Mouse (Mus musculus): ENCODE results near the gene Sapcd2. TPM values are rescaled to one million over a fixed set of nuclear protein-coding genes. Genes with fewer than 3 reads are reported as not detected.
A peak's percentile ranks its signal among the peaks of the same experiment; 100 is the strongest.
"Not testable (repeated sequence)": the region's sequence is repeated elsewhere in the genome, so short reads cannot be mapped to it uniquely, and the experiment has no call there.

Sapcd2 gene
- total and polyA plus RNA-seq, 2 experiments from 2014 or later = 12.7 to 18.9 TPM

DNA sequence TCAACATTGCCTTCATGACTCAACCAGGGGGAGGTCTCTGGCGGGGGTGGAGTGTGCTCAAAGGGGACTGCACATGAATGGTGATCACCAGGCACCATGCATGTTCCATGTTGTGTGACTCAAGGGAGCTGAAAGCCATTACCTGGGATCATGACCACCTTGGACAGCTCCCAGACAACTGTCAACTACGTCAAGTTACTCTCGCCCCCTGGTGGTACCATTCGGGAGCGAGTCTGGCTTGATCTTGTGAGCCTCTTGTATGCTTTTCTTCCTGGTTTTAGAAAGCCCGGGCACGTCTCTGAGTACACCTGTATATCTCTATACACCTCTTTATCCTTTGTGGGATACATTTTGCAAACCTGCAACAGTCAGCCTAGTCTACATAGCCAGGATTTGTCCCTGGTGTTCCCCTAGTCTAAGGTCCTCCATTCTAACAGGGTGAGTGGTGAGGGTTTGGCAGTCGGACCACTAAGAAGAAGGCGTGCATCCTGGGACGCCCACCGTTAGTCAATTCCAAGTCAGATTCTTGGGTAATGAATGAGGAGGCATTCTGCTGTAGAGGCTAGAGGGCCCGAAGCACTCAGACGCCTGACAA lies 30.4 kb downstream of the Sapcd2 start:
- H3K27me3 ChIP-seq (ENCODE audit: insufficient read depth, low read length) = peaks cover 16% of the 10 kb centered on the region
- ATAC-seq (ENCODE audit: low FRiP score) (peak; percentile 61), DNase-seq (ENCODE audit: low spot score) (peak; percentile 89)
- WGBS = 0% methylated on average over 13 of the region's 13 CpGs
- H3K4me2 ChIP-seq (ENCODE audit: low read depth, low read length, poor library complexity, severe bottlenecking) = peak overlapping the region; percentile 63
- H3K27ac ChIP-seq (ENCODE audit: low read depth, low read length) = peak overlapping the region; percentile 92
- peak; percentile 84 for TF ChIP-seq CTCF (IDR thresholded peaks at IDR 0.05)
- H3K9me3 ChIP-seq (ENCODE audit: low read length) = no peaks in the 10 kb centered on the region
- H3K4me1 ChIP-seq (ENCODE audit: insufficient read depth, low read length) = peaks cover 12% of the 10 kb centered on the region
- peak overlapping the region; percentile 100 for H3K9ac ChIP-seq (replicated peaks; ENCODE audit: low read length, poor library complexity, severe bottlenecking)
- H3K36me3 ChIP-seq (ENCODE audit: insufficient read depth, low read length) = peaks cover 5% of the 10 kb centered on the region
- peak overlapping the region; percentile 99 for H3K4me3 ChIP-seq (ENCODE audit: low read depth, low read length)

DNA sequence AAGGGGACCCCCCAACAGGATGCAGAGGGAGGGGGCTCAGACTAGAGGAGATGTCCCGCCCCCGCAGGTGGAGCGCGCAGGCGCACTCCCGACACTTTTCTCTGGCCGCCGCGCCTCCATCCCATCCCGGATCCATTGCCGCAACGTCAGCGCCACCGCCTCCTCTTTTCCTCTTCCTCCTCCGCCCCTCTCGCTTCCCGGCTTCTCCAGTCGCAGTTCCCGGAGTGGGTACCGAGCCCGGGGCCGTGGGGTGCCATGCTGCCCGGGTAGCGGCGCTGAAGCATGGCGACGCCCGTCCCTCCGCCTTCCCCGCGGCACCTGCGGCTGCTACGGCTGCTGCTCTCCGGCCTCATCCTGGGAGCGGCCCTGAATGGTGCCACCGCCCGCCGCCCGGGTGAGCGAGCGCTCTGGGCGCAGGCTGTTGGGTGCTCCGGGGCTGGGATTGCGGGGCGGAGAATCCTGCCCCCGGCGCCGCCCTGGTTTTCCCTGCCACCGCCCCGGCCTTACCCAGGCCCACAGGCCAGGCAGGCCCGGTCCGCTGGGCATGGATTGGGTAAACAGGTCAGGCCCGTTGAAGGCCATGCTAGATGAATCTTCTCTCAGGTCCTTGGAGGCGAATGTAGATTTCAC lies 31.0 kb downstream of the Sapcd2 start:
- peak overlapping the region; percentile 99 for H3K4me3 ChIP-seq (ENCODE audit: low read depth, low read length)
- peaks cover 12% of the 10 kb centered on the region for H3K4me1 ChIP-seq (ENCODE audit: insufficient read depth, low read length)
- 1% methylated on average over 44 of the region's 54 CpGs for WGBS
- ATAC-seq (ENCODE audit: low FRiP score) (peak; percentile 84), DNase-seq (ENCODE audit: low spot score) (peak; percentile 93)
- H3K27me3 ChIP-seq (ENCODE audit: insufficient read depth, low read length) = peaks cover 11% of the 10 kb centered on the region; the same call in 1 of the 2 replicates
- peak overlapping the region; percentile 63 for H3K4me2 ChIP-seq (ENCODE audit: low read depth, low read length, poor library complexity, severe bottlenecking)
- peaks cover 11% of the 10 kb centered on the region for H3K36me3 ChIP-seq (ENCODE audit: insufficient read depth, low read length)
- TF ChIP-seq CTCF (IDR thresholded peaks at IDR 0.05) = no peak
- H3K9me3 ChIP-seq (ENCODE audit: low read length) = no peaks in the 10 kb centered on the region
- H3K27ac ChIP-seq (ENCODE audit: low read depth, low read length) = peak overlapping the region; percentile 92
- peak overlapping the region; percentile 100 for H3K9ac ChIP-seq (replicated peaks; ENCODE audit: low read length, poor library complexity, severe bottlenecking)

DNA sequence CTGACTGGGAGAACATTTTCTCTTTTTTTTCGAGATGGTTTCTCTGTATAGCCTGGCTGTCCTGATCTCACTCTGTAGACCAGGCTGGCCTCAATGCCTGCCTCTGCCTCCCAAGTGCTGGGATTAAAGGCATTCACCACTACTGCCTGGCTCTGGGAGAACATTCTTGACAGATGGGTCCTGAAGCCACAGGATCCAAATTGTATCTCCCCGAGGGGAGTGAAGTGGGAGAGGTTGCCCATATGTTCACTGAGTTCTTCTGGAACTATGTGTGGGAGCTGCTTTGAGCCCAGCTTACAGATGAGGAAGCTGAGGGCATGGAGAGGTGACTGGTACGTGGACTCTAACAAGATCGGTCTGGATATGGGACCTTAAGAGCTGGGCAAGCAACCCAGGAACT lies 31.9 kb downstream of the Sapcd2 start:
- Histone ChIP-seq H3K27ac (ENCODE audit: low read depth, low read length) (peak overlapping the region; percentile 92; the same call in 1 of the 2 replicates), H3K9ac (replicated peaks; ENCODE audit: low read length, poor library complexity, severe bottlenecking) (peak overlapping the region; percentile 100), H3K4me3 (ENCODE audit: low read depth, low read length) (peak overlapping the region; percentile 99), H3K4me1 (ENCODE audit: insufficient read depth, low read length) (peaks cover 12% of the 10 kb centered on the region), H3K27me3 (ENCODE audit: insufficient read depth, low read length) (peaks cover 3% of the 10 kb centered on the region; the same call in 1 of the 2 replicates), H3K36me3 (ENCODE audit: insufficient read depth, low read length) (peaks cover 16% of the 10 kb centered on the region), H3K9me3 (ENCODE audit: low read length) (no peaks in the 10 kb centered on the region), H3K4me2 (ENCODE audit: low read depth, low read length, poor library complexity, severe bottlenecking) (peak overlapping the region; percentile 63)
- DNase-seq (ENCODE audit: low spot score) (no peak), ATAC-seq (ENCODE audit: low FRiP score) (no peak)
- WGBS = 85% methylated on average over 4 of the region's 4 CpGs
- no peak for TF ChIP-seq CTCF (IDR thresholded peaks at IDR 0.05)

DNA sequence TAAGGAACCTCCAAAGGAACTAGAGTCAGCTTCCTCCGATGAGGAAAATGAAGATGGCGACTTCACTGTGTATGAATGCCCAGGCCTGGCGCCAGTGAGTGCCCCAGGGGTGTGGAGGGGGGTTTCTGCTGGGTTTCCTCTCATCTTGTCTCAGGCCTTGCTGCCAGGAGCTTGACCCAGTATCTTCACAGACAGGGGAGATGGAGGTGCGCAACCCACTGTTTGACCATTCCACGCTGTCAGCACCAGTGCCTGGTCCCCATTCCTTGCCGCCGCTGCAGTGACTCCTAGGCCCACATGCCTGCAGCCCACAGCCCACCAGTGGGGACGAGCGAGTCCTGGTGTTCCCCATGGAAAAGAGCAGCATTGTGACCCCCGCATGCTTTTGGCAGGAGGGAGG lies 36.8 kb downstream of the Sapcd2 start:
- no peak overlapping the region for H3K4me2 ChIP-seq (ENCODE audit: low read depth, low read length, poor library complexity, severe bottlenecking)
- H3K4me3 ChIP-seq (ENCODE audit: low read depth, low read length) = no peak overlapping the region
- peaks cover 30% of the 10 kb centered on the region for H3K36me3 ChIP-seq (ENCODE audit: insufficient read depth, low read length)
- ATAC-seq (ENCODE audit: low FRiP score) = no peak
- H3K27me3 ChIP-seq (ENCODE audit: insufficient read depth, low read length) = no peaks in the 10 kb centered on the region
- 90% methylated on average over 10 of the region's 10 CpGs for WGBS
- no peak for TF ChIP-seq CTCF (IDR thresholded peaks at IDR 0.05)
- no peak for DNase-seq (ENCODE audit: low spot score)
- no peaks in the 10 kb centered on the region for H3K9me3 ChIP-seq (ENCODE audit: low read length)
- peaks cover 6% of the 10 kb centered on the region for H3K4me1 ChIP-seq (ENCODE audit: insufficient read depth, low read length)
- H3K27ac ChIP-seq (ENCODE audit: low read depth, low read length) = no peak overlapping the region
- no peak overlapping the region for H3K9ac ChIP-seq (replicated peaks; ENCODE audit: low read length, poor library complexity, severe bottlenecking)

DNA sequence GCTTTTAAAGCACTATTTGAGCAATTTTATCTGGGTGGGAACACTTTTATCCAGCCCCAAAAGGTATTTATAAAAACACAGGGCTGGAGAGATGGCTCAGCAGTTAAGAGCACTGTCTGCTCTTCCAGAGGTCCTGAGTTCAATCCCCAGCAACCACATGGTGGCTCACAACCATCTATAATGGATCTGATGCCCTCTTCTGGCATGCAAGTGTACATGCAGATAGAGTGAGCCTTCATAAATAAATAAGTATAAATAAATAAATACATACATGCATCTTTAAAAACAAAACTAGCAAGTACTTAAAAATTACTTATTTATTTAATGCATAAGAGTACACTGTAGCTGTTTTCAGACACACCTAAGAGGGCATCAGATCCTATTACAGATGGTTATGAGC lies 41.3 kb downstream of the Sapcd2 start:
- peaks cover 18% of the 10 kb centered on the region for H3K36me3 ChIP-seq (ENCODE audit: insufficient read depth, low read length)
- not testable (repeated sequence) for ATAC-seq (ENCODE audit: low FRiP score); DNase-seq (ENCODE audit: low spot score)

DNA sequence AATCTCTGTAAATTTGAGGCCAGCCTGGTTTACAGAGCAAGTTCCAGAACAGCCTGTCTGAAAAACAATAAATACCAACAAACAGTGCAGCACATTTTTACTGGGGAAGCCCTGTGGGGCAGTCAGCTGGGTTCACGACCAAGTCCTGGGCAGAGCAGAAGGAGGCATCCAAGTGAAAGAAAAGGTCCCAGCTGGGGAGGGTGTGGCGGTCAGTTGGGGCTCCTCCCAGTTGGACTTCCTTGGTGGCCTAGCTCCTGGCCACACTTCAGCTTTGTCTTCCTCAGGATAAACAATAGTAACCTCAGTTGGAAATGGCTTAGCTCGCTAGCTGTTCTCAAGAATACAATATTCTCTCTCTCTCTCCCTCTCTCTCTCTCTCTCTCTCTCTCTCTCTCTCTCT lies 45.3 kb downstream of the Sapcd2 start:
- no peaks in the 10 kb centered on the region for H3K36me3 ChIP-seq (ENCODE audit: insufficient read depth, low read length)
- DNase-seq (ENCODE audit: low spot score) = no peak
- no peaks in the 10 kb centered on the region for H3K4me1 ChIP-seq (ENCODE audit: insufficient read depth, low read length)
- no peak for TF ChIP-seq CTCF (IDR thresholded peaks at IDR 0.05)
- H3K9ac ChIP-seq (replicated peaks; ENCODE audit: low read length, poor library complexity, severe bottlenecking) = no peak overlapping the region
- no peaks in the 10 kb centered on the region for H3K27me3 ChIP-seq (ENCODE audit: insufficient read depth, low read length)
- no peaks in the 10 kb centered on the region for H3K9me3 ChIP-seq (ENCODE audit: low read length)
- H3K4me2 ChIP-seq (ENCODE audit: low read depth, low read length, poor library complexity, severe bottlenecking) = no peak overlapping the region
- H3K27ac ChIP-seq (ENCODE audit: low read depth, low read length) = no peak overlapping the region
- WGBS = 19% methylated on average over 3 of the region's 3 CpGs
- no peak for ATAC-seq (ENCODE audit: low FRiP score)
- H3K4me3 ChIP-seq (ENCODE audit: low read depth, low read length) = no peak overlapping the region

More for the DNA sequence above, 41.3 kb downstream of the Sapcd2 start:
- H3K4me2 ChIP-seq (ENCODE audit: low read depth, low read length, poor library complexity, severe bottlenecking); H3K4me3 ChIP-seq (ENCODE audit: low read depth, low read length); H3K9me3 ChIP-seq (ENCODE audit: low read length); H3K9ac ChIP-seq (replicated peaks; ENCODE audit: low read length, poor library complexity, severe bottlenecking); H3K27me3 ChIP-seq (ENCODE audit: insufficient read depth, low read length); H3K27ac ChIP-seq (ENCODE audit: low read depth, low read length); H3K4me1 ChIP-seq (ENCODE audit: insufficient read depth, low read length): not testable (repeated sequence)
- peak; percentile 57 for TF ChIP-seq CTCF (IDR thresholded peaks at IDR 0.05)

Data from midbrain, postnatal 0 days (tissue).